Mouse (Mus musculus): ENCODE data around the gene Insl6.

Gene Insl6

DNA sequence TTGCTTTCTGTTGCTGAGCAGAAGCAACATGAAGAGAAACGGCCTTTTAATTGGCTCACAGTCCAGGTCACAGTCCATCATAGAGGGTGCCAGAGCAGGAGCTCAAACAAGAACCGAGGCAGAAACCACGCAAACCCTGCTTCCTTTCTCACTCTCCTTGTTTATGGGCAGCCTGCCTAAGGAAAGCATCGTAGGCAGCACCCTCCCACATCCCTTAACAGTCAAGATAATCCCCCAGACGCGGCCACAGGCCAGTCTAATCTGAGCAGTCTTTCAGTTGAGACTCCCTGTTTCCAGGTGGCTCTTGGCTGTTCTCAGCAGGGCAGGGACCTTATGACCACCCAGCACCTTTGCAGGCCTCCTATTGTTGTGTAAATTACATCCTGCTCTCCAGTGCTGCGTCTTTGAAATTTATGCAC lies 39.7 kb downstream of the Insl6 start:
- DNase-seq, result peak; percentile 36

DNA sequence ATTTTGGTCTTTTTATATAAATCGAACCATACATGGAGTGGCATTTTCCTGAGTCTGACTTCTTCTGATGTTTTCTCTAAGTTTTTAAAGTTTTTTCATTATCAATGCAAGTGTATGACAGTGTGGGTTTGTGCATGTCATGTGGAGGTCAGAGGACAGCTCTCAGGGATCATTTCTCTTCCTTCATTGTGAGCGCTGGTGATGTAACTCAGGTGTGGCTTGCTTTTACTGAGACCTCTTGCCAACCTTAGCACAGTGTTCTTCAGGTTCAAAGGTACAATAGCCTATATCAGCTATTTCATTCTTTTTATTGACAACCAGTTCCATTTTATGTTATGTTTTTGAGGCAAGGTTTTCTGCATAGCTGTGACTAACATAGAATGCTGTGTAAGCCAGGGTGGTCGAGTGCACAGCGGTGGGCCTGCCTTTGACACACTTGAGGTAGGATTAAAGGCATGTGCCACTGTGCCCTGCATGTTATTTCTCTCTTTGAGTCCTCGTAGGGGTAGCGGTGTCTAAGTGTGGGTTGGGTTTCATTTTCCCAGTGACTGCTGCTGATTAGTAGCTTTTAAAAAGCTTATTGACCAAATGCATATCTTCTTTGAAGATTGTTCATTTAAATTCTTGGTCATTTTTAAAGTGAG lies 46.1 kb downstream of the Insl6 start:
- DNase-seq, result no peak

DNA sequence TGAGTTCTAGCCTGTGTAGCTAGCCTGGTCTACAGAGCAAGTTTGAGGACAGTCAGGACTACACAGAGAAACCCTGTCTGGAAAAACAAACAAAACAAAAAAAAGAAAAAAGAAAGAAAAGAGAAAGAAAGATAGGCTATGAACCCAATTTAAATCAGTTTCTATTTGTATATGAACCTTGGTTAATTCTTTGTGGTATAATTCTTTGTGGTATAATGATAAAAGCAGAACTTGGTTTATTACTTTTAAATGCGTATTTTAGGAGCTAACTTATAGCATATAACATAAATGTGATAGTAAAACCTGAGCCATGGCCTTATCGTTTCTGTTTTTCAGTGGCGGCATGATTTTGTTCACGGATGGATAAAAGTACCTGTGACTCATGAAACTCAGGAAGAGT lies 48.7 kb downstream of the Insl6 start:
- no peak for DNase-seq

DNA sequence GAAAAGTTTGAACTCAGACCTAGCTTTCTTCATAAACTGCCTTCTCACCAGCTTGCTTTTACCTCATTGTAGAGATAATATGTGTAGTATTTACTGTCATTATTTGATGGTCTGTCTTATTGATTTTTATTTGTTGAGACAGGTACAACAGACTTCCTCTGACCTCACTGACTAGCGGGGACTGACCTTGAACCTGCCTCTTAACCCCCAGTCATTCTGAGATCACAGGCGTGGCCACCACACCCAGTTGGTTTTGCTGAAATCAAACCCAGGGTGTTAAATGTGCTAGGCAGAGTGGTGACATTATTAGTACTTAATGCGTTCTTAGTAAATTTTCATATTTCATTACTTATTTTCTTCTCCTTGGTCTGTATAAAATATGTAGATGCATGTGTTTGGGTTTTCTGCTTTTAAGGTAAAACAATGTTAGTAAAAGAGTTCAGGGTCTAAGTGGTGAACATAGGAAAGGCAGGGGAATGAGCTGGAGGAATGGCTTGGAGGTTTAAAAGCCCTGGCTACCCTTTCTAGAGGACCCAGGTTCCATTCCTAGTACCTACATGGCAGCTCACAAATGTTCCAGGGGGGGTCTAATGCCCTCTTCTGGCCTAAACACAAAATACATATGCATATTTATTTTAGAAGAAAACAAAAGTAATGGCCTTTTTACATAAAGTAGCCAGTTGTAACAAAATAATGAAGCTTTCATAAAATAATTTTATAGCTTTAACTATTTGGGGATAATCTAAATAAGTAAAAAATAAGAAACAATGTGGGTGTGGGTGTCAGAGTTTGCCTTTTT lies 52.9 kb downstream of the Insl6 start:
- no peak for DNase-seq
